Mouse (Mus musculus) G1E-ER4 (cell line): ENCODE results near the gene Shf. TPM values are rescaled to one million over a fixed set of nuclear protein-coding genes. Genes with fewer than 3 reads are reported as not detected.

Source experiments
- GATA1 ChIP-seq: IDR thresholded peaks from one replicate; pipeline ENCODE4 v1.8.0; 2012; ENCODE audit warnings: low read length, inconsistent platforms
- polyA plus RNA-seq: library from polyadenylated mRNA; stranded (reverse); fragments of >175 nt; gene quantifications from 2 replicates; pipeline ENCODE4 v1.2.3, GENCODE M21; 2012

The Shf gene
- 2.8 and 3.8 TPM in 2 replicates for polyA plus RNA-seq

DNA sequence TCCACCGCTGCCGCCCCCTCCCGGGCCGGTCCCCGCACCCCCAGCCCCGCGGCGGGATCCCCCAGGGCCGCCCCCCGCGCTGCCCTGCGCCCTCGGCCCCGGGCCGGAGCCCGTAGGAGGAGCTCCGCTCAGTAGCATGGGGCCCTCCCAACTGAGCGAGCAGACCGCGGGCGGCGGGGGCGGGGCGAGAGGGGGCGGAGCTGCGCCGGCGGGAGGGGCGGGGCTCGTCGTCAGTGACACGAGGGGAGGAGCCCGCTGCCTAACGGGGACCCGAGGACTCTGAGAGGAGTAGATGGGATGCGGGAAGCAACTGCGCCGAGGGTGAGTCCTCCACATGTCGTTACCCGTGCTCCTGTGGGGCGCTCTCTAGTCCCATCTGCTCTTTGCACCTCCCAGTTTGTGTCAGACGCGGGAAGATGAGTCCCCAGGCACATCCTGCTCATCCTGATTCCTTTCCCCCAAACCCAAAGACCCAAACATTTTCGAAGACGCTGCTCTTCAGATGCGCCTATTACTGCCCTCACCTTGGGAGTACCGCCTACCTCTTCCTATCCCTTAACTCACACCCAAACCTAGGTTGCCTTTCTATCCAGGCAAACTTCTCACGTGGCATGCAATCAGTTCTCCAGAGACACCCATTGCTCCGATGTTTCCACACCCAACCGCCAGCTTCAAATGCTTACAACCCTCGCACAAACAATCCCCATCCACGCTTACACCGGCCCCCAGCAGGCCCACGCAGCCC is at the start of gene Shf:
Shf (minus strand) TSS at position 168 of the 745 bp plus-strand sequence.
- no peak for TF ChIP-seq GATA1

DNA sequence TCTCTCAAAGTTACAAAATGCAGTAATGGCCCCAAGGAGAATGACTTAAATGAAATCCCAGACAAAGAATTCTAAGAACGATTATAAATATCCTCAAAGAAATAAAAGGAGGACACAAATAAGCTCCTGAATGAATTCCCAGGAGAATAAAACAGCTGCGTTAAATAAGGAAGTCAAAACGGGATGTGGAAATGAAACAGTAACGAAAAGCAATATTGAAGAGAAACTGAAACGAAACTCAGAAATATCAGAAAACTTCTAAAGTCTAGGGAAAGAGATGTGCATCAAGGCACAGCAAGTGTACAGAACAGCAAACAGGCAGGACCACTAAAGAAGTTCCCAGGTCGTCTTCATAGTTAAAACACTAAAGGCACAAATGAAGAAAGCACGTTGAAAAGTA is 40.0 kb upstream of the Shf start:
- no peak for TF ChIP-seq GATA1

DNA sequence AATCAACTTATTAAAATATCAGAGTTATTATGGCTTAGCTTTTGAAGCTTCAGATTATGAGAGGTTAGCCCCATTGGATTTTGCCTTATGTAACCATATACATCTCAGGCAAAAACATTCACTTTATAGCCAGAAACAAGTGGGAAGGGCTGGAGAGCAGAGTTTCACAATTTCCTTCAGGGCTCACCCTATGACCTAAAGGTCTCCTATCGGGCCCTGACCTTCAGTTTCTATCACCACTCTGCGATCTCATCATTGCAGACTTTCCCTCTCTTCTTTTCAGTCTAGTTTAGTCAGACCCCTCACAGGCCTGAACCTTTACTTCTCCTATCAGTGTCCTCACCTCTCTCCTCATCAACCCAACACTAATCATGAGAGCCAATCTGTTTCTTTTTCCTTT is 38.6 kb upstream of the Shf start:
- no peak for TF ChIP-seq GATA1

DNA sequence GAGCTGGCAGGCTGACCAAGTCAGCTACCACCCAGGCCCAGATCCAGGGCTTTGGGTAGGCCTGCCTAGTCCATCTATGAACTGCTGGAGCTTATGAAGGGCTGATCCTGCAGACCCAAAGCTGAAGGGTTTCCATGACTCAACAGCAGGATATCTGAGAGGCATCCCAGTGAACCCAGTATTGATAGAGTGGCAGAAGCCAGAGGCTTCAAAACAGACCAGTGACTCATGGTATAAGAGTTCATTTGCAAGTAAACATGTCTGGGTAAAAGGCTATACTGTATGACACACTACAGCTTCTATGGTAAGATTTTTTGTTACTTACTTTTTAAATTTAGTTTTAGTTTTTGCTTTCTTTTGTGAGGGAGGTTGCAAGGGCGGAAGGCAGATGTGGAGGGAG is 27.2 kb upstream of the Shf start:
- TF ChIP-seq GATA1, result no peak

DNA sequence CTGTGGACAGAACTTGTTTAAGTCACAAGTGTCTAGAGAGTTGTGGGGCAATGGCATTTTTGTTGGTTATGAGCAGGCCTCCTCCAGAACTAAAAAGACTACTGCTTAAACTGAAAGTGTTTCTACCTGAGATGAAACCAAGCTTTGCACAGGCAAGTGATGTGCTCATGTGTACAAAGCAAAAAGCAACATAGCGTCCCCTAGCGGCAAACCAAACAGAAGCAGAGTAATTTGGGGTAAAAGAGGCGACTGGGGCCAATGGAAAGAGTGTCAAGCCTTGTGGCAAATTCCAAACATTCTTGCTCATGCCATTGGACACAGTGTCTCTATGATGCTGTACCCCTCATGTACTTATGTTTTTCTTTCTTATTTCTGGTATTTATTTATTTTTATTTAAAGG is 16.1 kb upstream of the Shf start:
- TF ChIP-seq GATA1, result no peak

DNA sequence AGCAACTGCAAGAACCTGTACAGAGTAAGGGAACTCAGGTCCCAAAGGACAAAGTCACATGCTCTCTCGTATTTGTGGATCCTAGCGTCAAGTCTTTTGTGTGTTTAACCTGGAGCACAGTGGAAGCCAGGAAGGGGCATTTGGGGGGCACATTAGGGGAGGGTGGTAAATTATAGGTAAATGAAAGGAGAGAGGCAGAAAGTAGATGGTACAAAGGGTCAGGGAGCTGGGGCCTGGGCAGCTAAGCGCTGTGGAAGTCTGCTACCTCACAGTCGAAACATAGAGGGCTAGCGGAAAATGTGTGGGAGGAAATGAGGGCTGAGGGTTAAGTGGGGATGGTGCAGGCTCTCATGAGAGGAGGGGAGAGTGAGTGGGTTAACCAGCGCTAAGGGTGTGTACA is 13.2 kb upstream of the Shf start:
- no peak for TF ChIP-seq GATA1

DNA sequence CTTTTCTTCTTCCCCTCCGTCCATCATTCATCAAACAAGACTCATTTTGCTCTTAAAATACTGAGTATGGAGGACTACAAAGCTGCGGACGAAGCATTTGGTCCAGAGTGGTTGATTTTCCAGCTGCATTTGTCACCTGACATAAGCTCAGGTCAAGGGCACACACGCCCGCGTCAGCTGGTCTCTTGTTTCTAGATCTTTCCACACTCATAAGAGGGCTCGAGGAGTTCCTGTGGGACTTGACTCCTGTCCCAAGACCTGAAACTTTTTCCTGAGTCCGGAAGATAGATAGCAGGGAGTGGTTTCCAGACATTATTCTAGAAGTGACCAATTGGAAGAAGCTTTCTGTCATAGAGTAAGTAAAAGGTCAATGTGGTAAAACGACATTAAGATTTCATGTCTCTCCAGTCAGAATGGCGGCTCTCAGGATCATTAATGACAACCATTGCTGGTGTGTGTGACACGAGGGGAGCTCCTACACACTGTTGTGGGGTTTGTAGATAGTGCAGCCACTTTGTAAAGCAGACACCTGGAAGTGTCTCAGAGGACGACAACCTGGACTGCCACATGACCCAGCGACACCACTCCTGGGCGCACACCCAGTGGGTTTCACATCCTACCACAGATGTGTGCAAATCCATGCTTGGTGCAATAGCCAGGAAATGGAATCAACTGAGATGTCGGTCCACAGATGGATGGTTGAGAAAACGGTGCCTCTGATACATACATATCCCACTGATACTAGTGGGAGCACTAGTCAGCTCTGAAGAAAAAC is 12.6 kb upstream of the Shf start:
- TF ChIP-seq GATA1, result no peak

DNA sequence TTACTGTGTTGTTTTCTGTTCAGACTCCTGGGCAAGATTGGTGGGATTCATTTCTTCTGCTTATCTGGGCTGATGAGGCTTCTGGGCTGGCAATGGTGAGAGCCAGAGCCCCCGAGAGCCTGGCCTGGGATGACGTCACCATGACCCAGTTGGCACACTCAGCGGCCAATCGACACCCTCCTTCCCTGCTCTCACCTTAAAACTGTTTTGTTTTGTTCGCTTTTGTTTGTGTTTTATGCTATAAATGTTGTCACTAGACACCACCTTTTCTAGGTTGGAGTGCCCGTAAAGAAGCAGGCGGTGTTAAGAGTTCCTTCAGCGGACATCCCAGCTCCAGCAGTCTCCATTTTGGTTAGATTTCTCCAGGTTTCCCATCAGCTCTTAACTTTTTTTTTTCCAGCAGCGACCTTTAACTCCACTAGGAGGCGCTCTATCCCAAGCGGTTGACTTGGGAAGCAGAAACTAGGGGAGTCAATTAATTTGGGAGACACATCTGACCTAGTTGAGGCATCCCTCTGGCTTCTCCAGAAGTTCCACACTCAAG is 11.9 kb upstream of the Shf start:
- TF ChIP-seq GATA1, result no peak

DNA sequence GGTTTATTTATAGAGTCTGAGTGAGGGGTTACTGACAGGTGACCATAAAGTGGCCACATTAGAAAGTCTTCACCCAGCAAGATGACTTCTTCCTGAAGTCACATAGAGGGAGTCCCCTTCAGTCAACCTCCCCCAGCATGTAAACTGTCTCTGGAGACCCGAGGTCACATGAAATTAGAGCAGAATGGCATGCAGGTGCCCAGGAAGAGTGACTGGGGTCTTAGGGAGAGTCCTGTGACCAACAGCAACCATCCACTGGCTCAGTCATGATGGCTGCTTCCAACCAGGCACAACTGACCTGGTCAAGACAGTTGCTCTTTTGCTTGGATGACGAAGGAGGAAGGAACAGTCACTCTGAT is 10.3 kb upstream of the Shf start:
- no peak for TF ChIP-seq GATA1

DNA sequence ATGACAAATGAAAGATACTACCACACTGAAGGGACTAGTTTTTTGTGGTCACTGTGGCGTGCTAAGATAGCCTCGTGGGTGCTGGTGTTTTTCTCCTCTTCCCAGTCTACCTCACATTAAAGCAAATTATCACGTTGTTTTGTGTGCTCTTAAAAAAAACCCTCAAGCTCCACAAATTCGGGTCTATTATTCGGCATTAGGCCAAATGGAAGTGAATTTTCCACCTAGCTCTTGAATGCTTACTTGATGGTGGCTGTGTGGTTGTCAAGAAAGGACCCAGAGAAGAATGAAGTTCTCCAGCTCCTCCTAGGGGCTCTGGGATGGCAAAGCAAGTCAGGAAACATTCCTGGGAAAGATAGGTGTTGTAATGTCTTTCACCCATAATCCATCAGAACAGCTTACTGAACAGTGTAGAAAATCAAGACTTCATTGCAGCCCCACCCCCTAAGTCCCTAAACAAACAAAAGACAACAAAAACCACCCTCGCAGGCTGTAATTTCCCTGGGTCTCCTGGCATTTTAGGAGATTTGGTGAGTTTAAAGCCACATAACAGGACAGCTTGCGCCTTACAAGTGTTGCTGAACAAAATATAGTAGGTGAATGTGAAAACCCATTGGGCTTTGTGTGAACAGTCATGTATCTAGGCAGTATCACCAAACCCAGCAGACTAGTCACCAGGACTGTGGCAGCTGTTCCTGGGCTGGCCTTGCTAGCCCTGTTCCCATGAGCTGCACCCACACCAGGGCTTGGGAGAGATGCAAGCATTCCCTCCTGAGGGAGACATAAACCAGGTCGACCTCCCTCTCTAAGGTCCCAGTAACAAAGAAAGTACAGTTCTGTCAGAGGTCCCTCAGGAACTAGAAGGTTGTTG is 9.7 kb upstream of the Shf start:
- TF ChIP-seq GATA1, result no peak

DNA sequence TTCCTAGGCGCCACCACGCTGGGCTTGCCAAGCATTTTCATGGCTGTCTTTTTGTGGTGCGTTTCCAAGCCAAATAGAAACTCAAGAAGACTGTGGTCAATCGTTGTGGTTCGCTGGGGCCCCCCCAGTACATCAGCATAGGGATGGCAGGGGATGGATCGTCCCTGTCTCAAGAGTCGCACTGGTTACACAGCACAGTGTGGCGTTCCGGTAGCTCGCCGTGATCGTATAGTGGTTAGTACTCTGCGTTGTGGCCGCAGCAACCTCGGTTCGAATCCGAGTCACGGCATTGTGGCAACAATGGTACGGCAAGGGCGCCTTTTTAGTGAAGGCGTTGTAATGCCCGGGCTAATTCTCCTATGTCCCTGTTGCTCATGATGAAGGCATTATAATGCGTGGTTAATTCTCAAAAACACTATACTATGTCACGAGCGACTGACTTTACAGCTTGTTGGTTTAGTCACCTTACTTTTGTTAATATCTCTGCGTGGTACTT is 8.8 kb upstream of the Shf start:
- TF ChIP-seq GATA1, result no peak

DNA sequence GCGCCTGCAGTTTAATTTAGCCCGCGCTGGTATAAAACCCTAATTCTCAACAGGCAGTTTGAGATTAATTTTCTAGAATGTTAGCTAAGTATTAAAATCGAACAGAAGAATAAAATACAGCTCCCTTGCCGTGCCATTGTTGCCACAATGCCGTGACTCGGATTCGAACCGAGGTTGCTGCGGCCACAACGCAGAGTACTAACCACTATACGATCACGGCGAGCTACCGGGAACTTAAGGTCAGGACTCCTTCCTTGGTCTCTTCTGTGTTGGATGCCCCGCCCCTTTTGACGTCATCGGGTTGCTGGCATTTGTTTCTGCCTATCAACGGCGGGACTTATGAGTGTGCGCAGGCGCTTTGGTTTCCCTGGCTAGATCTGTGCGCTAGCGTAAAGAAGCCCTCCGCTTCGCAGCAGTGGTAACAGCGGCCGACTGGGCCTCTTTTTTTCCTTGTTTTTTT is 8.3 kb upstream of the Shf start:
- no peak for TF ChIP-seq GATA1

DNA sequence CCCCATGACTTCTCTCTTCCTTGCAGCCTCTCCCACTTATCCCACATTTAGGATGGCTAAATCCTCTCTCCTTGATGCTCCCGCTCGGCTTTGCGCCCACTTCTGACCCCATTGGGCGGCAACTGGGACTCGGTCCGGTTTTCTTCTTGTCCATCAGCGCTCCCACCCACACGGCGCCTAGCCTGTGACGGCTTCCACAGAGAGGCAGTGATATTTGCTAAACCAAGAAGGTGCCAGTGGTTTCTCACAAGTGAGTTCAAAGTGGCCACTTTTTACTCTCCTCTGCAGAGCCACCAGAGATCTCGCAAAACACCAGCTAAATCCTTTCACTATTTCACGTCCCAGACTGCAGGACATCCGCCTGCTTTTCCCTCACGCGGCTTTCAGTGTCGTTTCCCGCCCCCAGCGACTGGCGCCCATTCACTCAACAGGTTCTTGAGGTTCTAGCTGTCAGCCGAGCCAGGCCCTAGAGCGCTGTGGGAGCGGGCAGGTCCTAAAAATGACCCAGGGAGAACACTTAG is 7.1 kb upstream of the Shf start:
- no peak for TF ChIP-seq GATA1

DNA sequence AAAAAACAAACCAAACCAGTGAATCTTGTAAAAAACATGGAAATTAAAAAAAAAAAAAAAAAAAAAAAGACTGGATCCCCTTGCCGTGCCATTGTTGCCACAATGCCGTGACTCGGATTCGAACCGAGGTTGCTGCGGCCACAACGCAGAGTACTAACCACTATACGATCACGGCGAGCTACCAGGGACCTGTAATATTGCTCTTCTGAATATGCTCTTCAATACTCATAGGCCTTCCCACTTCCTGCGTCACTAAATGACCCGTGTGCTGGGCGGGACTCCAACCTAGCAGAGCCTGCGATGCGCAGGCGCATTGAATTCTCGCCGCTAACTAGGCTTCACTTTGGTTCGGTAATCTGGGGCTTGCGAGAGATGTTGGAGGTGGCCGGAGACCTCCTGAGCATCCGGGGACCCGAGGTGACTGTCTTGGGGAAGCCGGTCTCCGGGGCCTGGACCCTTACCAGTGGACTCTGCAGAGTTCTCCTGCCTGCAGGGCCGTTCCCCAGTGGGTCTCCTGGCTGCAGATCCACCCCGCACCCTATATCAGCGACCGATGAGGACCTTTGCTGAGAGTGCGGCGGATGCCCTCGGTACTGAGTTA is 6.5 kb upstream of the Shf start:
- no peak for TF ChIP-seq GATA1
